Comparison of ENCODE assay signal across 22 mouse cellular contexts in genomic region chr6:29540223-29540622, GRCm38 (mm10). TPM values are rescaled to one million over a fixed set of nuclear protein-coding genes. Genes with fewer than 3 reads are reported as not detected.
DNase-seq lines count a peak whose midpoint lies in the region; ATAC-seq and TF ChIP-seq lines count a peak whose summit lies in the region.
"Had no signal": no experiment of that assay in that cellular context is flagged by ENCODE, and none has a peak within 500 bp of the region (broad histone marks: within the 10 kb centered on the region; RNA-seq: fewer than 3 reads in every experiment).

No protein-coding gene starts in this region.

- TF ChIP-seq POLR2A in brain, embryonic 14.5 days (IDR thresholded peaks at IDR 0.05; ENCODE audit: borderline replicate concordance, extremely low read depth, insufficient read depth, insufficient read length, poor library complexity, severe bottlenecking): no peak

- no peak for TF ChIP-seq CTCF in brain, embryonic 14.5 days (IDR thresholded peaks at IDR 0.05; ENCODE audit: borderline replicate concordance, extremely low read depth, insufficient read depth, insufficient read length)

- DNase-seq in frontal cortex, adult 2 months (ENCODE audit: extremely low spot score in 1 of 2, low spot score in 1 of 2): no peak
- peak; percentile 22 for DNase-seq in A20 (ENCODE audit: low read depth, low spot score)
- peak; percentile 13 for DNase-seq in brain, embryonic 14.5 days (ENCODE audit: low read depth)
- peak; percentile 32 for DNase-seq in retina, embryonic 14.5 days (ENCODE audit: low spot score)
- DNase-seq in spleen, postnatal 36 days (ENCODE audit: low spot score in 2 of 2): no peak
- DNase-seq in adrenal gland, adult (ENCODE audit: inconsistent age in 2 of 2, low spot score in 1 of 2): no peak
- DNase-seq: adrenal gland, postnatal 36 days; B cell, adult 2 months; cerebellum, adult 11-12 months; cerebellum, adult 8-10 months; cerebellum, postnatal 10 days; cerebellum, postnatal 36 days; embryo, embryonic 11 days; gastrocnemius, postnatal 25 days; heart, adult 18-20 months; heart, postnatal 10 days; heart, postnatal 36 days had no signal

- peak; percentile 14; the same call in 1 of the 2 replicates for ATAC-seq in frontal cortex, adult (ENCODE audit: low TSS enrichment)
- no peak for ATAC-seq in megakaryocyte progenitor cell, adult 5-6 weeks (replicated peaks; ENCODE audit: poor library complexity)
- ATAC-seq: forebrain, embryonic 13.5 days; forebrain, embryonic 16.5 days; hindbrain, embryonic 16.5 days had no signal

RNA-seq across cellular contexts. Expression of gene Irf5, which starts 13.8 kb away (rescaled TPM):
- 4.1 and 5.8 TPM in 2 replicates for polyA plus RNA-seq in frontal cortex, adult 2 months (2012; rRNA removed)
- 1.6 and 1.9 TPM in 2 replicates for polyA plus RNA-seq in brain, embryonic 14.5 days (2012; rRNA removed)
- 6.1 and 11.5 TPM in 2 replicates for total RNA-seq in megakaryocyte progenitor cell, adult 5-6 weeks (2015)
- 14.4 and 18.1 TPM in 2 replicates for total RNA-seq in megakaryocyte progenitor cell, adult 5-6 weeks (2017)

RNA-seq across cellular contexts. Expression of gene Kcp, which starts 32.5 kb away (rescaled TPM):
- polyA plus RNA-seq in frontal cortex, adult 2 months (2012; rRNA removed): 5.7 and 5.8 TPM in 2 replicates
- 35.4 and 48.3 TPM in 2 replicates for polyA plus RNA-seq in brain, embryonic 14.5 days (2012; rRNA removed)
- 0.05 TPM in 1 of 2 replicates, not detected in the other for total RNA-seq in megakaryocyte progenitor cell, adult 5-6 weeks (2015)
- 0.50 TPM in 1 of 2 replicates, not detected in the other for total RNA-seq in megakaryocyte progenitor cell, adult 5-6 weeks (2017)

Comparison
In these comparisons a context has a peak if more than half of its experiments do, and no peak if none do; other contexts are left out.
1. DNase-seq: peak in A20 (single experiment), brain, embryonic 14.5 days (single experiment) and retina, embryonic 14.5 days (single experiment); none in frontal cortex, adult 2 months (0 of 2), spleen, postnatal 36 days (0 of 2) and adrenal gland, adult (0 of 2).